Mouse (Mus musculus): Measurements from ENCODE around the gene Arid3a. TPM values are rescaled to one million over a fixed set of nuclear protein-coding genes. Genes with fewer than 3 reads are reported as not detected.

Arid3a gene
- polyA plus RNA-seq, 1 experiment from 2014 or later: 2.1 TPM

- Histone ChIP-seq H3K9me3 (replicated peaks) (no peaks in the 10 kb centered on the region), H3K27me3 (peaks cover 65% of the 10 kb centered on the region), H3K36me3 (no peaks in the 10 kb centered on the region), H3K9ac (no peak overlapping the region), H3K4me1 (replicated peaks) (peaks cover 60% of the 10 kb centered on the region), H3K4me2 (peak overlapping the region; percentile 40; the same call in 1 of the 2 replicates), H3K4me3 (peak overlapping the region; percentile 18; the same call in 1 of the 2 replicates), H3K27ac (no peak overlapping the region)
- ATAC-seq (replicated peaks; ENCODE audit: insufficient number of reproducible peaks, insufficient read depth, low FRiP score, low read depth): no peak
- 9% methylated on average over 21 of the region's 21 CpGs for WGBS
These were observed 7.5 kb upstream of the Arid3a start for GRCm38 (mm10) chr10:79919251-79919849.

GRCm38 (mm10) chr10:79920056-79920890 lies 6.6 kb upstream of the Arid3a start:
- WGBS: 25% methylated on average over 26 of the region's 26 CpGs
- Histone ChIP-seq H3K36me3 (no peaks in the 10 kb centered on the region), H3K4me2 (peak overlapping the region; percentile 63), H3K27me3 (peaks cover 65% of the 10 kb centered on the region), H3K9me3 (replicated peaks) (no peaks in the 10 kb centered on the region), H3K9ac (no peak overlapping the region), H3K4me1 (replicated peaks) (peaks cover 54% of the 10 kb centered on the region), H3K27ac (no peak overlapping the region), H3K4me3 (peak overlapping the region; percentile 38)
- ATAC-seq (replicated peaks; ENCODE audit: insufficient number of reproducible peaks, insufficient read depth, low FRiP score, low read depth): no peak

- H3K4me1 ChIP-seq (replicated peaks): peaks cover 55% of the 10 kb centered on the region
- H3K27me3 ChIP-seq: peaks cover 65% of the 10 kb centered on the region
- peak within 1 kb of the TSS; percentile 63 for H3K4me2 ChIP-seq
- 5% methylated on average over 41 of the region's 41 CpGs for WGBS
- H3K36me3 ChIP-seq: no peaks in the 10 kb centered on the region
- H3K4me3 ChIP-seq: peak within 1 kb of the TSS; percentile 38
- no peak for ATAC-seq (replicated peaks; ENCODE audit: insufficient number of reproducible peaks, insufficient read depth, low FRiP score, low read depth)
- H3K9ac ChIP-seq: peak within 1 kb of the TSS; percentile 23; the same call in 1 of the 2 replicates
- H3K27ac ChIP-seq: no peak within 1 kb of the TSS
- H3K9me3 ChIP-seq (replicated peaks): no peaks in the 10 kb centered on the region
These were observed 5.8 kb upstream of the Arid3a start, which contains the start of gene R3hdm4 for GRCm38 (mm10) chr10:79920958-79921535. R3hdm4 (minus strand) TSS chr10:79921208.

GRCm38 (mm10) chr10:79921572-79921971 lies 5.3 kb upstream of the Arid3a start:
- no peaks in the 10 kb centered on the region for H3K9me3 ChIP-seq (replicated peaks)

GRCm38 (mm10) chr10:79924998-79925784 lies 1.7 kb upstream of the Arid3a start:
- no peaks in the 10 kb centered on the region for H3K36me3 ChIP-seq
- no peaks in the 10 kb centered on the region for H3K9me3 ChIP-seq (replicated peaks)
- 11% methylated on average over 29 of the region's 29 CpGs for WGBS
- H3K9ac ChIP-seq: peak overlapping the region; percentile 92; the same call in 1 of the 2 replicates
- peaks cover 35% of the 10 kb centered on the region for H3K27me3 ChIP-seq
- H3K4me2 ChIP-seq: peak overlapping the region; percentile 80
- peak overlapping the region; percentile 95; the same call in 1 of the 2 replicates for H3K27ac ChIP-seq
- H3K4me1 ChIP-seq (replicated peaks): peaks cover 52% of the 10 kb centered on the region
- peak overlapping the region; percentile 83 for H3K4me3 ChIP-seq
- no peak for ATAC-seq (replicated peaks; ENCODE audit: insufficient number of reproducible peaks, insufficient read depth, low FRiP score, low read depth)

More at GRCm38 (mm10) chr10:79921572-79921971, 5.3 kb upstream of the Arid3a start:
- peak overlapping the region; percentile 23; the same call in 1 of the 2 replicates for H3K9ac ChIP-seq
- peak overlapping the region; percentile 38 for H3K4me3 ChIP-seq
- no peaks in the 10 kb centered on the region for H3K36me3 ChIP-seq
- no peak overlapping the region for H3K27ac ChIP-seq
- H3K27me3 ChIP-seq: peaks cover 65% of the 10 kb centered on the region
- peaks cover 57% of the 10 kb centered on the region for H3K4me1 ChIP-seq (replicated peaks)
- peak overlapping the region; percentile 63 for H3K4me2 ChIP-seq
- no peak for ATAC-seq (replicated peaks; ENCODE audit: insufficient number of reproducible peaks, insufficient read depth, low FRiP score, low read depth)
- 4% methylated on average over 34 of the region's 34 CpGs for WGBS

GRCm38 (mm10) chr10:79925785-79926490 lies 905 bp upstream of the Arid3a start:
- Histone ChIP-seq H3K27ac (peak overlapping the region; percentile 95), H3K4me1 (replicated peaks) (peaks cover 47% of the 10 kb centered on the region), H3K4me3 (peak overlapping the region; percentile 83), H3K9ac (peak overlapping the region; percentile 92), H3K9me3 (replicated peaks) (no peaks in the 10 kb centered on the region), H3K36me3 (peaks cover 3% of the 10 kb centered on the region; the same call in 1 of the 2 replicates), H3K27me3 (peaks cover 28% of the 10 kb centered on the region), H3K4me2 (peak overlapping the region; percentile 80)
- ATAC-seq (replicated peaks; ENCODE audit: insufficient number of reproducible peaks, insufficient read depth, low FRiP score, low read depth): no peak
- WGBS: 4% methylated on average over 14 of the region's 15 CpGs

GRCm38 (mm10) chr10:79927324-79928029 lies 634 bp downstream of the Arid3a start:
- ATAC-seq (replicated peaks; ENCODE audit: insufficient number of reproducible peaks, insufficient read depth, low FRiP score, low read depth): peak; percentile 39; the same call in 1 of the 2 replicates
- Histone ChIP-seq H3K4me1 (replicated peaks) (peaks cover 47% of the 10 kb centered on the region), H3K27ac (peak overlapping the region; percentile 95), H3K36me3 (peaks cover 12% of the 10 kb centered on the region), H3K9ac (peak overlapping the region; percentile 92), H3K4me3 (peak overlapping the region; percentile 83), H3K27me3 (peaks cover 12% of the 10 kb centered on the region), H3K4me2 (peak overlapping the region; percentile 80), H3K9me3 (replicated peaks) (no peaks in the 10 kb centered on the region)
- WGBS: under 1% methylated on average over 54 of the region's 54 CpGs

- no peak for ATAC-seq (replicated peaks; ENCODE audit: insufficient number of reproducible peaks, insufficient read depth, low FRiP score, low read depth)
These were observed 1.3 kb downstream of the Arid3a start for GRCm38 (mm10) chr10:79928030-79928694.

GRCm38 (mm10) chr10:79928907-79929701 lies 2.3 kb downstream of the Arid3a start:
- Histone ChIP-seq H3K27ac (peak overlapping the region; percentile 40), H3K4me3 (peak overlapping the region; percentile 83), H3K4me1 (replicated peaks) (peaks cover 63% of the 10 kb centered on the region), H3K27me3 (no peaks in the 10 kb centered on the region), H3K4me2 (peak overlapping the region; percentile 80), H3K9me3 (replicated peaks) (no peaks in the 10 kb centered on the region), H3K9ac (0 out of 2 replicates have a peak overlapping the region, but pooled peaks have one; percentile 10), H3K36me3 (peaks cover 12% of the 10 kb centered on the region)
- no peak for ATAC-seq (replicated peaks; ENCODE audit: insufficient number of reproducible peaks, insufficient read depth, low FRiP score, low read depth)
- 26% methylated on average over 9 of the region's 9 CpGs for WGBS

More at GRCm38 (mm10) chr10:79928030-79928694, 1.3 kb downstream of the Arid3a start:
- H3K4me3 ChIP-seq: peak overlapping the region; percentile 83
- H3K4me1 ChIP-seq (replicated peaks): peaks cover 54% of the 10 kb centered on the region
- peak overlapping the region; percentile 80 for H3K4me2 ChIP-seq
- H3K27me3 ChIP-seq: peaks cover 5% of the 10 kb centered on the region
- peak overlapping the region; percentile 92 for H3K9ac ChIP-seq
- WGBS: under 1% methylated on average over 29 of the region's 29 CpGs
- no peaks in the 10 kb centered on the region for H3K9me3 ChIP-seq (replicated peaks)
- H3K27ac ChIP-seq: peak overlapping the region; percentile 95
- H3K36me3 ChIP-seq: peaks cover 12% of the 10 kb centered on the region
